Mouse (Mus musculus) embryonic facial prominence, embryonic 11.5 days (tissue): ENCODE data around the gene Ssr3. TPM values are rescaled to one million over a fixed set of nuclear protein-coding genes. Genes with fewer than 3 reads are reported as not detected.
"Not testable (repeated sequence)": the region's sequence is repeated elsewhere in the genome, so short reads cannot be mapped to it uniquely, and the experiment has no call there.

Experiments used
- ATAC-seq: fragments of 200-750 bp; cut with Nextera tagmentation; replicated peaks from 2 replicates; pipeline ENCODE4 v1.8.0; 2017; ENCODE audit warnings: low read depth; ENCODE audit not compliant: insufficient number of reproducible peaks, low FRiP score, low TSS enrichment
- DNase-seq: peaks from one replicate; pipeline ENCODE4 v3.0.0-alpha.2; 2015; ENCODE audit warnings: low spot score
- H3K27ac ChIP-seq: fragments of 300-500 bp; sonication (generic); replicated peaks from 2 replicates; pipeline ENCODE4 v1.5.1; 2014; ENCODE audit warnings: mild to moderate bottlenecking, low read depth, low read length, control low read depth
- H3K27me3 ChIP-seq: fragments of 300-500 bp; sonication (generic); 2 replicates; pipeline ENCODE4 v1.6.1; 2014; ENCODE audit warnings: mild to moderate bottlenecking, low read length, moderate library complexity, mixed read lengths; ENCODE audit not compliant: control insufficient read depth, insufficient read depth
- H3K36me3 ChIP-seq: fragments of 300-500 bp; sonication (generic); replicated peaks from 2 replicates; pipeline ENCODE4 v1.6.1; 2014; ENCODE audit warnings: low read depth, mild to moderate bottlenecking, low read length, moderate library complexity, mixed read lengths; ENCODE audit not compliant: control insufficient read depth, insufficient read depth
- H3K4me1 ChIP-seq: fragments of 300-500 bp; sonication (generic); 2 replicates; pipeline ENCODE4 v1.6.1; 2014; ENCODE audit warnings: low read length, mixed read lengths; ENCODE audit not compliant: control insufficient read depth, insufficient read depth
- H3K4me2 ChIP-seq: fragments of 300-500 bp; sonication (generic); 2 replicates; pipeline ENCODE4 v1.6.1; 2014; ENCODE audit warnings: low read depth, mild to moderate bottlenecking, control low read depth, low read length, moderate library complexity
- H3K4me3 ChIP-seq: fragments of 300-500 bp; sonication (generic); 2 replicates; pipeline ENCODE4 v1.5.1; 2014; ENCODE audit warnings: low read depth, low read length, control low read depth
- H3K9ac ChIP-seq: fragments of 300-500 bp; sonication (generic); replicated peaks from 2 replicates; pipeline ENCODE4 v1.6.1; 2014; ENCODE audit warnings: mild to moderate bottlenecking, control low read depth, low read length
- H3K9me3 ChIP-seq: fragments of 300-500 bp; sonication (generic); replicated peaks from 2 replicates; pipeline ENCODE4 v1.6.1; 2016; ENCODE audit warnings: mild to moderate bottlenecking, low read length, inconsistent platforms, mixed read lengths; ENCODE audit not compliant: control insufficient read depth
- WGBS: fragments of 180-500 bp; shearing (Covaris S2); extraction: QIAGEN DNeasy Blood & Tissue Kit; methylation state at CpG from one replicate; pipeline ENCODE4 v1.1.7; 2014; 5-methylcytosine and 5-hydroxymethylcytosine counted together
- polyA plus RNA-seq: library from polyadenylated mRNA; unstranded; fragments of >200 nt; fragmentation: Nextera tagmentation; extraction: Ambion mirVana; gene quantifications from 2 replicates; pipeline ENCODE4 v1.2.1, GENCODE M21; 2014

Ssr3 gene
- polyA plus RNA-seq, 1 experiment from 2014 or later: 333 TPM

DNA sequence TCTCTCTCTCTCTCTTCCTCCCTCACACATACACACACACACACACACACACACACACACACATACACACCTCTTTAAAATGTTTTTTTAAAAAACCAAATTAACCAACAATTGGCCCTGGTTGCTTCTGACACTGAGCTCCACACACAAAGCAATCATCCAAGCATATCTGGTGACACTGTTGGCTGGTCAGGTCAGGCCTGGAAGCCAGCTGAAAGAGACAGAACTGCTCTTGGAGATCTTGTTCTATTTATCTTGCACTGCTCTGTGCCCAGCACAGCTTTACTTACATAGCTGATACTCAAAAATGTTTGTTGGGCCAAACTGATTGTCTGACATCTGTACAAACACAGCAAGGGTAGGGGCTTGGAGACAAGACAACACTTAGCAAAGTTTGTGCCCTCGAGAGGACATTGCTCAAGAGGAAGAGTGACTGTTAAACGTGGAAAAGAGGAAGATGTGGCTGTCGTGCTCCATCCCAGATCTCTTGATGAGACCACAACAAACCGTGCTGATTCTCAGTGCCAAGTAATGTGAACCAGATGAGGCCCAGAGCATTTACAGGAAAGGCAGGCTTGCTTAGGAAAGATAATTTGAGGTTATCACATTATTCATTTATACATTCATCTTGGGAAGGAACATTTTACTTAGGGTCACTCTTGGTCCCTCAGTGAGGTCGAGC is 25.6 kb upstream of the Ssr3 start:
- Histone ChIP-seq H3K4me3 (no peak overlapping the region), H3K27ac (no peak overlapping the region), H3K4me1 (no peaks in the 10 kb centered on the region), H3K36me3 (no peaks in the 10 kb centered on the region), H3K27me3 (no peaks in the 10 kb centered on the region), H3K9me3 (no peaks in the 10 kb centered on the region), H3K9ac (no peak overlapping the region), H3K4me2 (no peak overlapping the region)
- peak; percentile 57 for DNase-seq
- no peak for ATAC-seq
- WGBS: 25% methylated on average over 5 of the region's 5 CpGs

DNA sequence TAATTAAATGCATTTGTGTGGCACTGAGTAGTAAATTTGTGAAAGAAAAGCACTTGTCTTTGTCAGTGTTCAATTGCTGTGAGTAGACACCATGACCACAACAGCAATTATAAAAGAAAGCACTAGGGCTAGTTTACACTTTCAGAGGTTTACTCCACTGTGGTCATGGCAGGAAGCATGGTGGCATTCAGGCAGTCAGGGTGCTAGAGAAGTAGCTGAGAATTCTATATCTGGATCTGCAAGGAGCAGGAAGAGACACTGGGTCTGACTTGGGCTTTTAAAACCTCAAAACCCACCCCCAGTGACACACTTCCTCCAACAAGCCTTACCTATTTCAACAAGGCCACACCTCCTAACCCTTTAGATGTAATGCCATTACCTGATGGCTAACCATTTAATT is 24.1 kb upstream of the Ssr3 start:
- H3K27ac ChIP-seq: no peak overlapping the region
- DNase-seq (no peak), ATAC-seq (no peak)
- H3K27me3 ChIP-seq: no peaks in the 10 kb centered on the region
- no peaks in the 10 kb centered on the region for H3K4me1 ChIP-seq
- H3K4me2 ChIP-seq: no peak overlapping the region
- H3K36me3 ChIP-seq: no peaks in the 10 kb centered on the region
- H3K9ac ChIP-seq: no peak overlapping the region
- H3K9me3 ChIP-seq: no peaks in the 10 kb centered on the region
- H3K4me3 ChIP-seq: no peak overlapping the region

DNA sequence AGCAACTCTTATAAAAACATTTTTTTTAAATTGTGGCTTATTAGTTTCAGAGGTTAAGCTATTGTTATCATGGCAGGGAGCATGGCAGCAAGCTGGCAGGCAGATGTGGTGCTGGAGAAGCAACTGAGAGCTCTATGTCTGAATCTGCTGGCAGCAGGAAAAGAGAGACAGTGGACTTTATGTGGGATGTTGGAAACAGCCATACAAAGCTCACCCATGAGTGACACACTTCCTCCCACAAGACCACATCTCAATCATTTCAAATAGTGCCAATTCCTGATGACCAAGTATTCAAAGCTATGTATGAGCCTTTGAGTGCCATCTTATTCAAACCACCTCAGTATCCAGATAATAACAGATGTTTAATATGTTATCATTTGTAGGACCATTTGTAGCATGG is 15.5 kb upstream of the Ssr3 start:
- DNase-seq (no peak), ATAC-seq (no peak)
- H3K4me3 ChIP-seq: no peak overlapping the region
- H3K9ac ChIP-seq: no peak overlapping the region
- H3K4me1 ChIP-seq: no peaks in the 10 kb centered on the region
- no peak overlapping the region for H3K4me2 ChIP-seq
- H3K27me3 ChIP-seq: no peaks in the 10 kb centered on the region
- H3K36me3 ChIP-seq: no peaks in the 10 kb centered on the region
- no peaks in the 10 kb centered on the region for H3K9me3 ChIP-seq
- H3K27ac ChIP-seq: no peak overlapping the region

DNA sequence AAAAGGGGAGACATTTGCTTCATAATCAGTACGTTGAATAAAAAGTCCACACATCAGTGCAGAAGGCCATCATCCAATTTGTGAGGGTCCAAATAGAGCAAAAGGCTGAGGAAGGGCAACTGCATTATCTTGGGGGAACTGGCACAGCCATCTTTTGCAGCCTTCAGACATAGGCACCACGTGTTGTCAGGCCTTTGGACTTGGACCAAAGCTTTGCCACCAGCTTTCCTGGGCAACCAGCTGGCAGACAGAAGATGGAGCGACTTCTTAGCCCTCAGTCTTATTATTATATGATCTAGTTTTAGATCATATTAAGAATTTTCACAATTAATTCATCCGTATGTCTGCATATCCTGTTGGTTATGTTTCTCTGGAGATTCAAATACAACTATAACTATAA is 13.4 kb upstream of the Ssr3 start:
- H3K4me1 ChIP-seq: no peaks in the 10 kb centered on the region
- WGBS: 76% methylated on average over 4 of the region's 4 CpGs
- no peak for ATAC-seq
- H3K9ac ChIP-seq: no peak overlapping the region
- H3K9me3 ChIP-seq: no peaks in the 10 kb centered on the region
- H3K4me2 ChIP-seq: no peak overlapping the region
- no peaks in the 10 kb centered on the region for H3K27me3 ChIP-seq
- H3K36me3 ChIP-seq: no peaks in the 10 kb centered on the region
- no peak for DNase-seq
- no peak overlapping the region for H3K27ac ChIP-seq
- H3K4me3 ChIP-seq: no peak overlapping the region

DNA sequence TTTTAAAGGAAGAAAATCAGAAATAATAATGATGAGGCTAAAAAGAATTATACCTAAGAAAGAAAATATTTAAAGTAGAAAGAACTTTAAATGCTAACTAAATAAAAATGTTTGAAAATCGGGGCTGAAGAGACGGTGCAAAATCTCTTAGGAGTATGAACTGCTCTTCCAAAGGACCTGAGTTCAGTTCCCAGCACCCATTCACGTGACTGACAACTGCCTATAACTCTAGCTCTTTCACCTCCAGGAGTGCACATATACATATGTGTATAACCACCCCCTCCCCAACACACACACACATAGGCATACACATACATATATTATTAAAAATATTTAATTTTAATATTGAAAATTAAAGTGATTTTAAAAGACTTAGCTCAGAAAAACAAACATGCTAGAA is 5.1 kb upstream of the Ssr3 start:
- WGBS: 89% methylated on average over 3 of the region's 3 CpGs
- H3K4me2 ChIP-seq: no peak overlapping the region
- H3K9ac ChIP-seq: no peak overlapping the region
- no peaks in the 10 kb centered on the region for H3K36me3 ChIP-seq
- H3K27ac ChIP-seq: no peak overlapping the region
- H3K27me3 ChIP-seq: no peaks in the 10 kb centered on the region
- H3K4me1 ChIP-seq: no peaks in the 10 kb centered on the region
- DNase-seq (no peak), ATAC-seq (no peak)
- no peak overlapping the region for H3K4me3 ChIP-seq
- no peaks in the 10 kb centered on the region for H3K9me3 ChIP-seq

DNA sequence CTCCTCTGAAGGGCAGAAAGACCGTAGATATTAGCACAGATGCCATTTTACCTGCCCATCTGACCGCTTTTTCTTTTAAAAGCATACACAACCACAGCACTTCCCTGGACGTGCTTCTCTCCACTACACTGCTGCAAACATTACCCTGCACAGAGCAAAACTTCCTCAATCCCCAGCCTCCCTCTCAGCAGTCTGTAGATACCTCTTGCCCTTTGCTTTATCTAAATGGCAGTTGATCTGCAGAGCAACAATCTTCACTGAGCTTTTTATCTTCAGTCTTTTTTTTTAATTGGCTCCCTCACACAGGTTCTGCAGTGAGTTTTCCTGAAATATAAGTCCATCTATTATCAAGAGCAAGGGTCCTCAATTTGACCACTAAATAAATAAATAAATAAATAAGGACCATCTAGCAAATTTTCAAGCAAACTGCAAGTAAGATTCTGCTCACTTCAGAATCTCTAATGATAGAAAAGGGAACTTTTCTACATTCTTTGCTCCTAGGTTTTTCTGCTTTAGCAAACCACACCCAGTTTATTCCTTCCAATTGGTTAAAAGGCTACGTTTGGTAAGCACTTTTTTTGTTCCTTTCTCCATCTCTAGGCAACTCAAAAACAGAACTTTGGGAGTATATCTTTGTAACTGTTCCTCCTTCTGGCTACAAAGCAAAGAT is 4.5 kb upstream of the Ssr3 start:
- Histone ChIP-seq H3K9me3 (no peaks in the 10 kb centered on the region), H3K9ac (no peak overlapping the region), H3K27ac (no peak overlapping the region), H3K4me3 (no peak overlapping the region), H3K4me2 (no peak overlapping the region), H3K4me1 (no peaks in the 10 kb centered on the region), H3K27me3 (no peaks in the 10 kb centered on the region), H3K36me3 (no peaks in the 10 kb centered on the region)
- DNase-seq (no peak), ATAC-seq (no peak)
- 85% methylated on average over 4 of the region's 4 CpGs for WGBS

DNA sequence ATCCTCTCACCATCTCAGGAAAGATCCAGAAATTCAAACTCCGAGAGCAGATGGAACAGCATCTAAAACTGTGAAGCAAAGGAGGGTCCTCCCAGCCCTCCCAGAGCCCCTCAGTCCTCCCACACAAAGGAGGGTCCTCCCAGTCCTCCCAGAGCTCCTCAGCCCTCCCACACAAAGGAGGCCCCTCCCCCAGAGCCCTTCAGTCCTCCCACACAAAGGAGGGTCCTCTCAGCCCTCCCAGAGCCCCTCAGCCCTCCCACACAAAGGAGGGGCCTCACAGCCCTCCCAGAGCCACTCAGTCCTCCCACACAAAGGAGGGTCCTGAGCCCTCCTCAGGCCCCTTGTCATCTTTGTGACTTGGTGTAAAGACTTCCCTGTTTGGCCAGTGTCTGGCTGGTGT is 2.7 kb upstream of the Ssr3 start:
- H3K4me1 ChIP-seq, DNase-seq, H3K4me3 ChIP-seq, ATAC-seq, H3K9ac ChIP-seq, H3K36me3 ChIP-seq, H3K27ac ChIP-seq, H3K27me3 ChIP-seq, H3K4me2 ChIP-seq, H3K9me3 ChIP-seq: not testable (repeated sequence)
- WGBS: 86% methylated on average over 1 of the region's 1 CpGs

DNA sequence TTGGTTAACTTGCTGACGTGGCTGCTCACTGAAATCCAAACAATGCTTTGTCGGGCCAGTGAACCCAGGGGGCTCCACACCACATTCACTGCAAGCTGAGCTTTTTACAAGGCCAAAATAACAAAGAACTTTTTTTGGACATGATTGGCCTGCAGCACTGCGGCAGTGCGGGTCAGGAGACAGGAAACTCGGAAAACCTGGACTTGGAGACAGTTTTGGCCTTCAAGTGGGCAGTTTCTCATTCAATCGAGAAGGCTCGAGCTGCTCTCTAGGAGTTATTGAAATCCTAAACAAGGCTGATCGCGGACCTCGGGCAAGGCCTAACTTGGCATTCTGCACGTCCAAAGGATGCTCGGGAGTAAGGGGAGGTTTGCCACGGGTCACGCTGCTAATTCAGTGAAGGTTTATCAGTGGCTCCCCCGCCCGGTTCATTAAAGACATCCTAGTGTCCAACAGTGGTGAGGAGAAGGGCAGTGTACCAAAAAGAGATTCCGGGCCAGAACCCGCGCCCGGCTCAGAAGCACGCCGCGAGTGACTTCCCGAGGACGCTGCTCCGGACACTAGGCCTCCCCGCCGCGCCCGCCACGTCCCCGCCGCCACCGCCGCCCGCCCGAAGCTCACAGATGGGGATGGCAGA is 521 bp downstream of the Ssr3 start:
- H3K27ac ChIP-seq: peak overlapping the region; percentile 79
- H3K4me3 ChIP-seq: peak overlapping the region; percentile 78
- under 1% methylated on average over 37 of the region's 37 CpGs for WGBS
- H3K9ac ChIP-seq: peak overlapping the region; percentile 91
- ATAC-seq (peak; percentile 63), DNase-seq (peak; percentile 62)
- H3K36me3 ChIP-seq: peaks cover 1% of the 10 kb centered on the region
- no peaks in the 10 kb centered on the region for H3K9me3 ChIP-seq
- H3K4me2 ChIP-seq: peak overlapping the region; percentile 79
- no peaks in the 10 kb centered on the region for H3K4me1 ChIP-seq
- H3K27me3 ChIP-seq: no peaks in the 10 kb centered on the region
